Comparison of ENCODE assay signal across 7 mouse cellular contexts in genomic region chr10:81431526-81432168, GRCm38 (mm10). TPM values are rescaled to one million over a fixed set of nuclear protein-coding genes. Genes with fewer than 3 reads are reported as not detected.
DNase-seq lines count a peak whose midpoint lies in the region; ATAC-seq and TF ChIP-seq lines count a peak whose summit lies in the region.

No protein-coding gene starts in this region.

- no peaks in the 10 kb centered on the region for H3K9me3 ChIP-seq in heart, embryonic 12.5 days (replicated peaks)
- no peaks in the 10 kb centered on the region for H3K9me3 ChIP-seq in kidney, embryonic 16.5 days (ENCODE audit: low read length)
- H3K9me3 ChIP-seq in stomach, postnatal 0 days (ENCODE audit: control insufficient read depth, low read length): no peaks in the 10 kb centered on the region

- peak overlapping the region; percentile 77 for H3K4me3 ChIP-seq in heart, embryonic 12.5 days
- peak overlapping the region; percentile 78 for H3K4me3 ChIP-seq in kidney, embryonic 16.5 days (ENCODE audit: low read length)
- 0 out of 2 replicates have a peak overlapping the region, but pooled peaks have one; percentile 4 for H3K4me3 ChIP-seq in macrophage (ENCODE audit: inconsistent target)
- H3K4me3 ChIP-seq in stomach, postnatal 0 days (ENCODE audit: low read depth, low read length): peak overlapping the region; percentile 75; the same call in 1 of the 2 replicates

- H3K27ac ChIP-seq in heart, embryonic 12.5 days (ENCODE audit: poor library complexity, severe bottlenecking): no peak overlapping the region
- peak overlapping the region; percentile 97 for H3K27ac ChIP-seq in kidney, embryonic 16.5 days (ENCODE audit: low read length)
- H3K27ac ChIP-seq in macrophage: no peak overlapping the region
- H3K27ac ChIP-seq in stomach, postnatal 0 days (replicated peaks): no peak overlapping the region

- peak; percentile 71 for DNase-seq in 3134 (ENCODE audit: extremely low read depth, insufficient read length, low spot score)
- DNase-seq in 3T3-L1 (ENCODE audit: low read depth, low spot score): peak; percentile 63
- peak; percentile 68 for DNase-seq in cerebellum, adult 8-10 months
- peak; percentile 38 for DNase-seq in stomach, postnatal 0 days (ENCODE audit: low spot score)

- no peak for ATAC-seq in heart, embryonic 12.5 days (ENCODE audit: insufficient number of reproducible peaks, low FRiP score)
- no peak for ATAC-seq in kidney, embryonic 16.5 days (ENCODE audit: low FRiP score, low TSS enrichment)
- ATAC-seq in stomach, postnatal 0 days (ENCODE audit: low FRiP score, low TSS enrichment): no peak

- TF ChIP-seq EP300 in stomach, postnatal 0 days (optimal IDR thresholded peaks at IDR 0.05): no peak

- H3K79me2 ChIP-seq in macrophage (ENCODE audit: inconsistent target): peaks cover 26% of the 10 kb centered on the region

- TF ChIP-seq CTCF in stomach, postnatal 0 days (IDR thresholded peaks at IDR 0.05; ENCODE audit: low read depth): no peak

- H3K4me2 ChIP-seq in heart, embryonic 12.5 days: peak overlapping the region; percentile 90
- H3K4me2 ChIP-seq in kidney, embryonic 16.5 days (replicated peaks; ENCODE audit: low read depth, low read length): peak overlapping the region; percentile 90
- H3K4me2 ChIP-seq in stomach, postnatal 0 days (replicated peaks; ENCODE audit: low read depth): peak overlapping the region; percentile 86

- peak overlapping the region; percentile 81; the same call in 1 of the 2 replicates for H3K9ac ChIP-seq in heart, embryonic 12.5 days
- H3K9ac ChIP-seq in kidney, embryonic 16.5 days (replicated peaks; ENCODE audit: low read length): peak overlapping the region; percentile 93; the same call in 1 of the 2 replicates
- peak overlapping the region; percentile 81; the same call in 1 of the 2 replicates for H3K9ac ChIP-seq in stomach, postnatal 0 days (ENCODE audit: low read length)

- H3K4me1 ChIP-seq in heart, embryonic 12.5 days (replicated peaks): peaks cover 33% of the 10 kb centered on the region
- peaks cover 36% of the 10 kb centered on the region for H3K4me1 ChIP-seq in kidney, embryonic 16.5 days (ENCODE audit: insufficient read depth, low read length)
- no peaks in the 10 kb centered on the region for H3K4me1 ChIP-seq in stomach, postnatal 0 days (replicated peaks; ENCODE audit: control insufficient read depth, insufficient read depth)

- peaks cover 14% of the 10 kb centered on the region; the same call in 1 of the 2 replicates for H3K27me3 ChIP-seq in heart, embryonic 12.5 days (replicated peaks)
- H3K27me3 ChIP-seq in kidney, embryonic 16.5 days (ENCODE audit: insufficient read depth, low read length): no peaks in the 10 kb centered on the region
- no peaks in the 10 kb centered on the region for H3K27me3 ChIP-seq in stomach, postnatal 0 days (ENCODE audit: control insufficient read depth, insufficient read depth, low read length)

- 21% methylated on average over 15 of the region's 15 CpGs for WGBS in heart, embryonic 12.5 days
- 13% methylated on average over 14 of the region's 15 CpGs for WGBS in kidney, embryonic 16.5 days
- WGBS in macrophage (ENCODE audit: missing documents): 19% methylated on average over 13 of the region's 15 CpGs
- WGBS in stomach, postnatal 0 days: 21% methylated on average over 15 of the region's 15 CpGs

- no peaks in the 10 kb centered on the region for H3K36me3 ChIP-seq in heart, embryonic 12.5 days
- H3K36me3 ChIP-seq in kidney, embryonic 16.5 days (ENCODE audit: insufficient read depth, low read length): no peaks in the 10 kb centered on the region
- H3K36me3 ChIP-seq in macrophage (ENCODE audit: inconsistent target): no peaks in the 10 kb centered on the region
- H3K36me3 ChIP-seq in stomach, postnatal 0 days (ENCODE audit: control insufficient read depth, insufficient read depth, low read length): no peaks in the 10 kb centered on the region

RNA-seq across cellular contexts. Expression of gene Nfic, which starts 23.8 kb away (rescaled TPM):
- polyA plus RNA-seq in heart, embryonic 12.5 days (2016; fragmentation: Nextera tagmentation; extraction: Ambion mirVana): 39.3 and 40.7 TPM in 2 replicates
- 87.8 and 92.0 TPM in 2 replicates for polyA plus RNA-seq in kidney, embryonic 16.5 days (2015; fragmentation: Nextera tagmentation; extraction: Ambion mirVana)
- 10 to 100 TPM in 18 of 26 experiments, 1 to 10 TPM in 8; 2.2 to 42.9 (median 17.2) TPM for total RNA-seq in macrophage (2018; cell fraction: chromatin; rRNA removed)
- 100 to 1,000 TPM in 1 of 26 experiments, 10 to 100 TPM in 25; 25.2 to 102 (median 68.1) TPM for total RNA-seq in macrophage (2018; cell fraction: cytosol; rRNA removed)
- total RNA-seq in macrophage (2018; cell fraction: nucleus; rRNA removed): 10 to 100 TPM in 24 of 26 experiments, 1 to 10 TPM in 2; 8.2 to 98.8 (median 37.1) TPM
- polyA plus RNA-seq in macrophage (2018): 33.6 to 60.6 TPM (median 57.7 TPM) in 3 replicates
- polyA plus RNA-seq in stomach, postnatal 0 days (2015; fragmentation: Nextera tagmentation; extraction: Ambion mirVana): 40.4 and 42.4 TPM in 2 replicates

RNA-seq across cellular contexts. Expression of gene Smim24, which starts 38.8 kb away (rescaled TPM):
- 2.9 and 4.3 TPM in 2 replicates for polyA plus RNA-seq in heart, embryonic 12.5 days (2016; fragmentation: Nextera tagmentation; extraction: Ambion mirVana)
- 42.7 and 44.1 TPM in 2 replicates for polyA plus RNA-seq in kidney, embryonic 16.5 days (2015; fragmentation: Nextera tagmentation; extraction: Ambion mirVana)
- total RNA-seq in macrophage (2018; cell fraction: chromatin; rRNA removed): 1 to 10 TPM in 19 of 26 experiments, under 1 TPM in 2, not detected in 5; 0.62 to 6.3 (median 2.6) TPM
- 10 to 100 TPM in 25 of 26 experiments, 1 to 10 TPM in 1; 9.7 to 17.7 (median 13.3) TPM for total RNA-seq in macrophage (2018; cell fraction: cytosol; rRNA removed)
- total RNA-seq in macrophage (2018; cell fraction: nucleus; rRNA removed): 10 to 100 TPM in 1 of 26 experiments, 1 to 10 TPM in 25; 1.4 to 11.8 (median 5.5) TPM
- polyA plus RNA-seq in macrophage (2018): 9.6 to 21.8 TPM (median 14.6 TPM) in 3 replicates
- 205 and 239 TPM in 2 replicates for polyA plus RNA-seq in stomach, postnatal 0 days (2015; fragmentation: Nextera tagmentation; extraction: Ambion mirVana)

RNA-seq across cellular contexts. Expression of gene Gm48552, which starts 42.8 kb away (rescaled TPM):
- 1.2 and 1.8 TPM in 2 replicates for polyA plus RNA-seq in heart, embryonic 12.5 days (2016; fragmentation: Nextera tagmentation; extraction: Ambion mirVana)
- polyA plus RNA-seq in kidney, embryonic 16.5 days (2015; fragmentation: Nextera tagmentation; extraction: Ambion mirVana): 1.4 and 1.6 TPM in 2 replicates
- total RNA-seq in macrophage (2018; cell fraction: chromatin; rRNA removed): 1 to 10 TPM in 17 of 26 experiments, not detected in 9; 1.1 to 5.7 (median 2.3) TPM
- total RNA-seq in macrophage (2018; cell fraction: cytosol; rRNA removed): 1 to 10 TPM in 1 of 26 experiments, under 1 TPM in 7, not detected in 18; 0.22 to 1.1 (median 0.36) TPM
- total RNA-seq in macrophage (2018; cell fraction: nucleus; rRNA removed): 1 to 10 TPM in 9 of 26 experiments, under 1 TPM in 1, not detected in 16; 0.63 to 8.6 (median 2.8) TPM
- 0.57 TPM in 1 of 3 replicates, not detected in the others for polyA plus RNA-seq in macrophage (2018)
- 0.29 and 0.36 TPM in 2 replicates for polyA plus RNA-seq in stomach, postnatal 0 days (2015; fragmentation: Nextera tagmentation; extraction: Ambion mirVana)

RNA-seq across cellular contexts. Expression of gene Gm48551, which starts 47.4 kb away (rescaled TPM):
- polyA plus RNA-seq in heart, embryonic 12.5 days (2016; fragmentation: Nextera tagmentation; extraction: Ambion mirVana): 1.9 and 2.2 TPM in 2 replicates
- 5.0 and 5.2 TPM in 2 replicates for polyA plus RNA-seq in kidney, embryonic 16.5 days (2015; fragmentation: Nextera tagmentation; extraction: Ambion mirVana)
- 1 to 10 TPM in 22 of 26 experiments, under 1 TPM in 3, not detected in 1; 0.38 to 4.3 (median 2.4) TPM for total RNA-seq in macrophage (2018; cell fraction: chromatin; rRNA removed)
- 1 to 10 TPM in 1 of 26 experiments, under 1 TPM in 25; 0.15 to 1.2 (median 0.53) TPM for total RNA-seq in macrophage (2018; cell fraction: cytosol; rRNA removed)
- total RNA-seq in macrophage (2018; cell fraction: nucleus; rRNA removed): 1 to 10 TPM in 25 of 26 experiments, under 1 TPM in 1; 0.81 to 7.0 (median 2.7) TPM
- 0.07 to 1.0 TPM (median 0.46 TPM) in 3 replicates for polyA plus RNA-seq in macrophage (2018)
- polyA plus RNA-seq in stomach, postnatal 0 days (2015; fragmentation: Nextera tagmentation; extraction: Ambion mirVana): 1.1 and 1.4 TPM in 2 replicates

RNA-seq across cellular contexts. Expression of gene Dohh, which starts 47.4 kb away (rescaled TPM):
- polyA plus RNA-seq in heart, embryonic 12.5 days (2016; fragmentation: Nextera tagmentation; extraction: Ambion mirVana): 66.7 and 66.9 TPM in 2 replicates
- 87.6 and 104 TPM in 2 replicates for polyA plus RNA-seq in kidney, embryonic 16.5 days (2015; fragmentation: Nextera tagmentation; extraction: Ambion mirVana)
- total RNA-seq in macrophage (2018; cell fraction: chromatin; rRNA removed): 10 to 100 TPM in 20 of 26 experiments, 1 to 10 TPM in 6; 5.0 to 26.5 (median 14.1) TPM
- 10 to 100 TPM; 21.6 to 41.1 (median 29.6) TPM for total RNA-seq in macrophage (2018; cell fraction: cytosol; rRNA removed)
- 10 to 100 TPM in 24 of 26 experiments, 1 to 10 TPM in 2; 9.0 to 30.8 (median 16.6) TPM for total RNA-seq in macrophage (2018; cell fraction: nucleus; rRNA removed)
- 21.0 to 48.1 TPM (median 32.0 TPM) in 3 replicates for polyA plus RNA-seq in macrophage (2018)
- 59.4 and 63.0 TPM in 2 replicates for polyA plus RNA-seq in stomach, postnatal 0 days (2015; fragmentation: Nextera tagmentation; extraction: Ambion mirVana)

Comparison
In these comparisons a context has a peak if more than half of its experiments do, and no peak if none do; other contexts are left out.
1. H3K4me3 ChIP-seq: peak in every context shown above with its lines; median percentile 78 in kidney, embryonic 16.5 days; 77 in heart, embryonic 12.5 days; 75 in stomach, postnatal 0 days; 4 in macrophage.